Mouse (Mus musculus) layer of hippocampus, postnatal 36 days (tissue): ENCODE results near the gene Nek8. TPM values are rescaled to one million over a fixed set of nuclear protein-coding genes. Genes with fewer than 3 reads are reported as not detected.

Experiments used
- DNase-seq, 2 experiments: peaks; one replicate each; pipeline ENCODE4 v3.0.0; 2022
- total RNA-seq, 2 experiments: library from RNA; stranded (reverse); gene quantifications; 2 replicates each; pipeline ENCODE4 v1.2.3; 2021

Gene Nek8
- total RNA-seq, 2 experiments from 2014 or later: 2.4 to 2.5 TPM

DNA sequence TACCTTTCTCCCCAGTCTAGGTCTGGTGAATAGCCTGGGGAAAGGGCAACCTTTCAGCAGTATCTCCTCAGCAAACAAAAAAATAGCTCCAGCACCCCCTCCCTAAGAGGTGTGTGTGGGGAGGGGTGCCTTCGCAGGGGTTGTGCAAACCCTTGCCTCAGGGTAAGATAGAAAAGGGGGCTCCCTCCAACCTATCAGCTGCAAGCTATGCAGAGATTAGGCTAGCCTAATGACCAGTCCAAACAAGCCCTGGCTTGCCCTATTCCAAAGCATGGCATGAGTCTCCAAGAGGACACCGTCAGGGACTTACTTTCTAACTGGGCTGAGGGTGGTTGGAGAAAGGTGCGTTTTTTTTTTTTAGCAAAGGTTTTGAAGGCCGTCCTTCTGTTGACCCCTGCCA is 10.3 kb downstream of the Nek8 start:
- no peak for DNase-seq

DNA sequence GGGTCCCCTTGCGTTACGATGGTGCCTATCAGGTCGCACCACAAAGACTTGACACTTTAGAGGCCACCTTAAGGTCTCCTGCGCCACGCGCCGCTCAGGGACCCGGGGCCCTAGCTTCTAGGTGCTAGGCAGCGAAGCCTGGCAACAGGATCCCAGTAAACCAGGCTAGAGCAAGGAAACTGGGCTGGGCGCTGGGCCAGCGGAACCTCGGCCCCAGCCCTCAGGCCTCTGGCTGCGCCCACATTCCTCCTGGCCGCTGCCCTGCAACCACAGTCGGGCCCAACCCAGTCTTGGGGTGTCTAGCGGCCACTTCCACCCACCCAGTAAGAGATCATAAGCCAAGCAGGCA is 10.7 kb downstream of the Nek8 start:
- DNase-seq: no peak

DNA sequence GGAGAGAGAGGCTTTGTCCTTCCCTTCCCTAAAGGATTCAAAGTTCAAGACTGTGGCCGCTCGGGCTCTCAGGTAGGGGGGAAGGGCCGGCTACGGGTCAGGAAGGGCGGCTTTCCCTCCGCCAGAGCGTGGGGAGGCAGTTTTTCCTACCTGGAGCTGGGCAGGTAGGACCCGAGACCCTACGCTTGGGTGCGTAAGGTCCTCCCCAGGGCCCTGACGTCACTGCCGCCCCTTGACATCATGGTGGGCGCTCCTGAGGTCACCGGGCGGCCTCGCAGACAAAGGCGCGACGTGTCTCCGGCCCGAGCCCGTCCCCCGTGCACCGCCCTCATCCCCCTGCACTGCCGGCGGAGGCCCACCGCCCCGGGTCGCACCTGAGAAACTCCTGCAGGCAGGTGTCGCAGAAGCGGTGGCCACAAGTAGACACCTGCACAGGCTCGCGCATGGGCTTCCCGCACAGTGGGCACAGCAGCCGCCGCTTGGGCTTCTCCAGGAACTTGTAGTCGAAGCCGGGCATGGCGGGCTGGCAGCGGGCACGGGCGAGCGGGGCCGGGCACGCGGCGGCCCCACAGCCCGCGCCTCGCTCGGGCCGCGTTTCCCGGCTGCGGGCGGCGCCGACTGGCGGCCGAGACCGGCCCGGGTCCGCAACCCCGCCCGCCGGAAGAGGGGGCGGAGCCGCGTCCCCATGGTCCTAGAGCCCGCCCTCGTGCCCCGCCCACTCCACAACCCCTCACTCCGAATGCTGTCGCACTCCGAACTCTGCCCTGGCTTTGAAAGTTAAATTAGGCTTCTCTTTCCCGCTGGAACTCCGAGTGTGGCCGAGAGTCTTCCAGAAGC is 11.3 kb downstream of the Nek8 start, which contains the start of gene Traf4:
Gene Traf4 (minus strand): TSS at position 666 of the 837 bp plus-strand sequence.
- peak; percentile 72 to 75 for DNase-seq

DNA sequence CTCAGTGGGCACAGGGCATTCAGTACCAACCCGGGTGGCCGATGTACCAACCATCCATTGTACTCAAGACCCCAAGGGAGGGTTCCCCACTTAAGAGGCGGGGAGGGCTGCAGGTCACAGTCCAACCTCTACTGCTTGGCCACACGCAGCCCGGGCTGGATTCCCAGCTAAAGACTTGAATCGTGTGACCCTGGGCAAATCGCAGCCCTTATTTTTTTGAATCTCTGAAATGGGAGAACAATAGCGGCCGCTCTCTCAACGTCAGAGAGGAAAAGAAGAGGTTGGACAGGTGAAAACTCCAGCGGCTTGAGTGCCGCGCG is 11.9 kb downstream of the Nek8 start:
- DNase-seq: no peak

DNA sequence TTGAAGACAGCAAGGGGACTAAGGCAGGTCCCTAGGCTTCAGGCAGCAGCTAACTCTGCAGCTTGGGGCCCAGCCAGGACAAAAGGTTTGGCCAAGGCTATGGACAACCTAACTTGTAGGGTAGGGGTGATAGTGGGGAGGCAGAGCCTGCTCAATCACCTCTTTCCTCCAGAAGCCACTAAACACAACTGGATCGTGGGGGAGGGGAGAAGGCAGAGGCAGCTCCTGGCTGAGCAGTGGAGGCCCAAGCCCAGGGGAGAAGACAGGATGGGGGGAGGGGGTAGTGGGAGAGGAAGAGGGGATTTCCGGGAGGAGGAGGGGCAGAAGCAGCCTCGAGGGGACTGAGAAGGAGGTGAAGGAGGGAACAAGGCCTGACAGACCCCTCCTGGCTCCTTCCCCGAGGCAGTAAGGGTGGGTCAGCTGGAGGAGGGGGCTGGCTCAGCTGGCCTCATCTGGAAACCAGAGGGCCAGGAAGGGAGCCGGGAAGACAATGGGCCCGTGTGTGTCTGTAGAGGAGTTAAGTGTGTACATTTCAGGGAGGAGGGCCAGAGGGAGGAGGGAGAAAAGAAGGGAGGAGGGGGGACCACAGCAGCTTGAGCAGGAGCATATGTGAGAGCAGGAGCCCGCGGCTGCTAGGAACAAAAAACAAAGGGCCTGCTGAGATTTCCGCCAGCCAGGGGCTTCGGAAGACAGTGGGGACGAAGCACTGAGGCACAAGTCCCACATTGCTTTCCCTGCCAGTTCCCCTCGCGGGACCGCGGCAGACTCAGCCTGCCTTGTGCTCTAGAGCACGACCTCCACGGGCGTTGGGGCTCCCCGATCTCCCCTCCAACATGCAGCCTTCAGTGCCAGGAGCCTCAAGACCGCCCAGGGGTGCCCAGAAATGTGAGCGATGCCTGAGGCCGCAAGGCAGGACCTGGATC is 12.5 kb downstream of the Nek8 start:
- DNase-seq: no peak

DNA sequence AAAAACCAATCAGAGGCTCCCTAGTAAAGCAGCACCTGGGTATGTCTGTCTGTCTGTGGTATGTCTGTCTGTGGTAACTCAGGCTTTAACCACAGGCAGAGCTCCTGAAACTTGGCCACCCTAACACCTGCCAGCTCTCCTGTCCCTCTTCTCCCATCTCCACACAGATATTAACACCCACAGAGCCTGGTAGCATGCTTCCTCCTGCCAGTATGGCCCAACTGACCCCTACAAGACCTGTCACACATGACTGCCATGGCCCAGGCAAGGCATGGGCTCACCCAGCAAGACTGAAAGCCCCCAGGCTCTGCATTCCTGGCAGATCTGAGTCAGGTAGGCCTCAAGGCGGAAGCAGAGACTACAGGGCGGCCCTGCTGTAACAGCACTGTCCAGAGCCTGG is 13.4 kb downstream of the Nek8 start:
- no peak for DNase-seq

DNA sequence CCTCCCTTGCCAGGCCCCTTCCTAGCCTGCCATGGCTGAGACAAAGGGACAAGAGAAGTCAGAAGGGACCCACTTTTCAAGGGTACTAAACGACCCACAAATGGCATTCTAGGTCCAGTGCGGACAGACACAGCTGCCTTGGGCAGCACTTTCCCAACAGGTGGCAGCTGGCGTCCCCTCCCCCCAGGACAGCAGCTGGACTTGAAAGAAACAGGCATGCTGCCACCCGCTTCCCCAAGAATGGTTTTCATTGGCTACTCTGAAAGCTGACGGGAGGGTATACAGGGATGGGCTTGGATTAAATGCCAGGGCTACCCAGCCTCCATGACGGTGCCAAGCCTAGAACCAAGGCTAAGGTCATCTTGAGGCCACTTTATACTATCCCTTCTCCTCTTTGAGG is 14.0 kb downstream of the Nek8 start:
- no peak for DNase-seq

- DNase-seq: no peak
Measured at GRCm38 (mm10) chr11:78161968-78162367, 14.5 kb downstream of the Nek8 start.

DNA sequence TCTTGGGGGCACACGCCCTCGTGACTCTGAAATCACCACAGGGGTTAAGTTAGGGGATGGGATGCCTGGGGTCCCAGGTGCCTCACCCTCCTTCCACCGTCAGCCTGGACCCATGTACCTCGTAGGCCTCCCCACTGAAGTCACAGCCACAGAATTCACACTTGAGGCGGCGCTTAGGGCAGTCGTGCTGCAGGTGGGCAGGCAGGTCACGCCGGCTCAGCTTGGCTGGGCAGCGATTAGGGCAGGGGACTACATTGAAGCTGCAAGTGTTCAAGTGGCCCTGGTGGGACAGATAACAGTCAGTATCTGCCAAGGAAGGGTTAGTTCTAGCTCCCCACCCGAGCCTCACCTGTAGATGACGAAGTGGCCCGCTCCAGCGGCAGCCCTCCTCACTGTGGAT is 15.3 kb downstream of the Nek8 start:
- no peak for DNase-seq

DNA sequence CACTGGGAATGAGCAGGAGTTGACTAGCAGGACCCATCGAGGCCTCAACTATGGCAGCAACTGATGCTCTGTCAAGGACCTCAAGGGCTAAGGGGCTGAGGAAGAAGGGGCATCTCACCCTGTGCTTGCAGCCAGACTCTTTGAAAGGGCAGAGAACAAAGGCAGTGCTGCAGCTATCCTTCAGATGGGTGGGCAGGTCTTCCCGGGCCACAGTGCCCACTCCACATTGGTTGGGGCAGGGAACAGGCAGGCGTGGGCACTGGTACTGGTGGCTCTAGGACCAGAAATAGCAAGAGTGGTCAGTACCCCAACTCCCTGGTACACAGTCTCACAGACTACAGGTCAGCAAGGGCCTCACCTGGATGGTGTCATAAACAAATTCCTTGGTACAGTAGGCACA is 15.8 kb downstream of the Nek8 start:
- DNase-seq: no peak

GRCm38 (mm10) chr11:78160171-78160570 is 16.3 kb downstream of the Nek8 start:
- DNase-seq: no peak

- DNase-seq: no peak
Measured at GRCm38 (mm10) chr11:78159557-78159956, 16.9 kb downstream of the Nek8 start.

- peak in 1 of 2 experiments; percentile 64 for DNase-seq
Measured at GRCm38 (mm10) chr11:78159096-78159495, 17.4 kb downstream of the Nek8 start.

DNA sequence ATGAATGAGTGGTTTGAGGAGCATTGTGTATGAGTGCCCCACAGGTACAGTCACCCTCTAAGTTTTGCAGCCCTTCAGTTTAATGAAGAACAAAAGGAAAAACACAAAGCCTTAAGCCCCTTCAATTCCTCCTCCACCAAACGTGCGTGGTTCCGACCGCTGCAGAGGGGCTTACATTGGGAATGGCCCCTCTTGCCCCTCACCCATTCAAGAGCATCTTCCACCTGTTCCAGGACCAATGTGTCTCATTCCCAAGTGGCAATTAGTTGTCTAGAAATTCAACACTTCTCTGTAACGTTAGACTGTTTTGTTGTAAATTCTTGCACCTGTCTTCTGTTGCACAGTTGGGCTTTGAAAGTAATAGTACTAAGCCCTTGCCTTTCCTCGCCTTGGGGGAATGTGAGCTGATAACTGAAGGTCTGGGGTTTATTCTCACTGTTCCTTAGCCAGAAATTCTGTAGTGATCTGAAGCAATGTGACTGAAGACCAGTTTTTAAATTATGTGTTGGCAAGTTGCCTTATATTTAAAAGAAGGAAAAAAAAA is 20.2 kb downstream of the Nek8 start:
- no peak for DNase-seq

GRCm38 (mm10) chr11:78155674-78156073 is 20.8 kb downstream of the Nek8 start:
- DNase-seq: no peak

DNA sequence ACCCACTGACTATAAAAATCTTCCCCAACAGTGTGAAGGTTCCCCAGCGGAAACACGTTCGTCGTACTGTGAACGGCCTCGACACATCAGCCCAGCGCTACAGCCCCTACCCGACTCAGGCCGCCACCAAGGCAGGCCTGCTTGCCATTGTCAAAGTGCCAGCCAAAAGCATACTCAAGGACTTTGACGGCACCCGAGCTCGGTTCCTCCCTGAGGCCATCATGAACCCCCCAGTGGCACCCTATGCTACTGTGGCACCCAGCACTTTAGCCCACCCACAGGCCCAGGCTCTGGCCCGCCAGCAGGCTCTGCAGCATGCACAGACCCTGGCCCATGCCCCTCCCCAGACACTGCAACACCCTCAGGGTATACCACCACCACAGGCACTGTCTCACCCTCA is 22.7 kb downstream of the Nek8 start:
- no peak for DNase-seq

DNA sequence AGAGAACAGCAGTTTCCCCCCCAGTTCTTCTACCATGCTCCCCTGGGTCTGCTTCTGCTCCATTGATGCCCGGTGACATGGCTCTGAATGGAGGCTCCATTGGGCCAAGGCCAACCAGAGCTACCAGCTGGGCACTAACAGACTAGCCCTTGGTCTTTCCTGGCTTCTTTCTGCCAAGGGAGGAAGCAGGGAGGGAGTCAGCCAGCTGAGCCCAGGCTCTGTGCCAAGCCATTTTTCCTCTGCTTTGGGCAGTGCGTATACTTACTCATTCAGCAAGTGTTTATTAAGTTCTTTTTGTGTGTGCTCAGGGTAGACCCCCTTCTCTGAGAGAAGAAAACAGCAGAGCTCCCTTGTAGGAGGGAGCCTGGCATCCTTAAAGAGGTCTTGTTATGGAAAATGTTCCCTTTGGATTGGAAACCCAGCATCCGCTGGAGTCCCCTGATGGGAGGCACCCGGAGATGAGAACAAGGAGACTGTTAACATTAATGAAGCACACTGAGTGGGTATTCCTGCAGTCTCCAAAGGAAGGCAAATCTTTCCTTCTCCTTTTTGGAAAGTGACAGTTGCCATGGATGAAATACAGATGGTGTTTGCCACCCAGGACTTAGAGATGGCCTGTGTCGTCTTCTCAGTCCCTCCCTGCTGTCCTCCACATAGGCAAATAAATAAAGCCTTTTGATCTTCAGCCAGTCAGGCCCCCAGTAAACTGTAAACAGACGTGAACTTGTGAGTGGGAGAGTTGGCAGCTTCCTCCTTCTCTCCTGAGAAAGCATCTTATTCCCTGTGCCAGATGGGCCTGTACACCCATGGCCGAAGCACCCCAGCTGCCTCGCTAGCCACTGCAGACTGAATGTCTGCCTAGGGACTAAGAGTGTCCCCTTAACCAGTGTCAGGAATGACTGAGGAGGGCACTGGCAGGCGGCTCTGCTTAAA is 23.9 kb downstream of the Nek8 start:
- DNase-seq: peak; percentile 84 to 86

DNA sequence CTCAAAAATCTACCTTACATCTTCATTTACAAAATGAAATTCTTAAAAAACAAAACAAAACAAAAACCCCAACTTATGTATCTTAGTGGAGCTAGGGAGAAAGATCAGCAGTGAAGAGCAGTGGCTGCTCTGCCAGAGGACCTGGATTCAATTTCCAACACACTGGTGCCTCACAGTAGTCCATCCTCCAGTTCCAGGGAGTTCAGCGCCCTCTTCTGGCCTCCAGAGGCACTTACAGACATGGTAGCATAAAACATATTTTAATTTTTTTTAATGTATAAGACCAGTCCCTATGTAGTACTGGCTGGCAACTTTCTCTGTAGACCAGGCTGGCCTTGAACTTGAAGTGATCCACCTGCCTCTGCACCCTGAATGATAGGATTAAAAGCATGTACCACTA is 25.3 kb downstream of the Nek8 start:
- DNase-seq: no peak

- no peak for DNase-seq
Measured at GRCm38 (mm10) chr11:78146707-78147543, 29.6 kb downstream of the Nek8 start.

GRCm38 (mm10) chr11:78146168-78146567 is 30.3 kb downstream of the Nek8 start:
- DNase-seq: no peak

DNA sequence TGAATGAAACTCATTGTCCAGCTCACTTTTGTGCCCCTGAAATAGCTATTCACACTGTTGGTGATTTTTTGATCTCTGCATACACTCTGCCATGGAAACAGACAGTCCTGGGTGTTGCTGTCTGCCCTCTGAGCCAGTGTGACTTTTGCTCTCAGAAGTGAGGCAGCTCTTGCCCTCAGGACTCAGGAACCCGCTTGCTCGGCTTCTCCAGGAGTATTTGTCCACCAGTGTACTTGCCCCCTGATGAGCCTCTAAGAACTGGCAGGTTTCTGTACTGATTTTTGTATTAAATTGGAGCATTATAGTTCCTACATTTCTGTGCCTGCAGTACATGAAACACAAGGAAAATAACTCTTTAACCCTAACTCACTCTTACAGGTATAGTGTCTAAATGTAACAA is 33.0 kb downstream of the Nek8 start:
- no peak for DNase-seq
